Mouse (Mus musculus) thymus, adult 18-20 months (tissue): ENCODE data around the gene Plekha1.

Experiments
- DNase-seq, 2 experiments: peaks; one replicate each; pipeline ENCODE4 v3.0.0; 2022; ENCODE audit warnings: mixed read lengths in 2 of 2

The Plekha1 gene

GRCm38 (mm10) chr7:130865613-130866591 lies at the start of gene Plekha1:
Gene Plekha1, plus strand, starts transcription at chr7:130865756.
- DNase-seq = peak; percentile 97

- DNase-seq = no peak
These were observed 49.3 kb upstream of the Plekha1 start for GRCm38 (mm10) chr7:130816243-130816642.

DNA sequence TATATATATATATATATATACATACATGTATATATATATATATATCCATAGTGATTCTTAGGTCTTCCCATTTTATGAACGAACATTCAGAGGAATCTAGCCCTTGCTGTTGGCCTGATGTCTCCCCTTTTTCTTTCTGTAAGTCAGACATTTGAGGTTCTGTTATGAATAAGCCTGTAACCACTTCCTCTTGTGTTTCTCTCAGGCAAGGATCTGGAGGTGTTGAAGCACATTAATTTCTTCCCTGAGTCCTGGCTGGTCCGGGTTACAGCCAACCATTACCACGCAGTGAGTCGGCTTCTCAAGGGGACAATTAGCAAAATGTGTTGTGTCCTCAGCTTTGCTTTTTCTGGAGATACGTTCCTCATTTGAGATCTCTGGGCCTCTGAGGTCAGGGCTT lies 46.7 kb upstream of the Plekha1 start:
- DNase-seq = no peak

GRCm38 (mm10) chr7:130819624-130820023 lies 45.9 kb upstream of the Plekha1 start:
- DNase-seq = no peak

DNA sequence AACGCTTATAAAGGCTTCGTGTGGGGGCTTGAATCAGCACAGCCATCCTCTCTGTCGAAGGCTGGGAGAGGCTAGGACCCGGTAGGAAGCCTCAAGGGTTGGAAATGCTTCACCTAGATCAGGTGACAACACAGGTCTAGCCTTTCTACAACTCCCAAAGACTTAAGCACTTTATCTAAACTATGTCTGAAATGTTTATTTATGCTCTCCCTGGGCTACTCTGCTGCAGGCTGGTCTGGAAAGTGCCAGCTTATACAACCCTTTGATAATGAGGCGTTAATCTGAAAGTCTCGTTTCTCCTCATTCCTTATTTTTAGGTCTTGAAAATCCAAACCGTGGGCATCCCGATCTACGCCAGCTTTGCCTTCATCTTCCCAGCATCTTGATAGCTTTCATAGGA lies 41.6 kb upstream of the Plekha1 start:
- no peak for DNase-seq

DNA sequence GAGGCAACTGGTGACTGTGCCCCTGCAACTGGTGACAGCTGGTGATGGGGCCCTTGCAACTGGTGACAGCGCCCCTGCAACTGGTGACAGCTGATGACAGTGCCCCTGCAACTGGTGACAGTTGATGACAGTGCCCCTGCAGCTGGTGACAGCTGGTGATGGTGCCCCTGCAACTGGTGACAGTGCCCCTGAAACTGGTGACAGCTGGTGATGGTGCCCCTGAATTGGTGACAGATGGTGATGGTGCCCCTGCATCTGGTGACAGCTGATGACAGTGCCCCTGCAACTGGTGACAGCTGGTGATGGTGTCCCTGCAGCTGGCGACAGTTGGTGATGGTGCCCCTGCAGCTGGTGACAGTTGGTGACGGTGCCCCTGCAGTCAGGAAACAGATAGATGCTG lies 39.2 kb upstream of the Plekha1 start:
- DNase-seq = no peak

GRCm38 (mm10) chr7:130827431-130827830 lies 38.1 kb upstream of the Plekha1 start:
- DNase-seq = no peak

GRCm38 (mm10) chr7:130827844-130828403 lies 37.6 kb upstream of the Plekha1 start:
- no peak for DNase-seq

DNA sequence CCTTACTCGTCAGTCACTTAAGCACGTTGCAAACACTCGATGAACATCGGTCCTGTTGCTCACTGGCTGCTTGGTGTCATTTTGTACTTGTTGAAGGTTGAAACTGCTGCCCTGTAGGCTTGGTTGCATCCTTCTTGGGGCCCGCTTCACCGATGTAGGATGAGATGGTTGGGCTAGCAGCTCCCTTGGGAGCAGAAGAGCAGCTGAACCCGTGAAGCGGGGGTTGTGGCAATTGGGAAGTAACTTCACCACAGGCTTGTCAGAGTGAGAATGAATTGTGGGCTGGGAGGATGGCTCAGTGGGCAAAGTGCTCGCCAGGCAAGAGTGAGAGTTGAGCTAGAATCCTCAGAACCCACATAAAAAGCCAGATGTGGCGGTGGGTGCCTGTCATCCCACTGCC lies 37.1 kb upstream of the Plekha1 start:
- DNase-seq = no peak

DNA sequence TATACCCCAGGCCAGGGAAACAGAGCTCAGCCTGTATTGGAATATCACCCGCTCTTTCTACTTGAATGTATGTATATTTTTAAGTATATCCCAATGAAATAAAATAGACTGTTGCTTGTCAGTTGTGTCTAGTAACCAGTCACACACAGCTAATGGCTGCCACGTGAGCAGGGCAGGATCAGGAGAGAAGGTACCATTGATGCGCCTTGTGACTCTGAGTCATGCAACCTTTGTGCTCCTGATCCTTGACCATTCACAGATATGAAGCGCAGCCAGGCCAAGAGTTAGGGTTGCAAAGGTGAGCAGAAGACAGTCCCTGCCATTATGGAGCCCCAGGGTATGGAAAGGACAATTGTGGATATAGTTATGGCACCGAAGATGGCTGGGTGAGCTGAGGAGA lies 34.0 kb upstream of the Plekha1 start:
- no peak for DNase-seq

- DNase-seq = no peak
These were observed 31.3 kb upstream of the Plekha1 start for GRCm38 (mm10) chr7:130834299-130834698.

- no peak for DNase-seq
These were observed 30.3 kb upstream of the Plekha1 start for GRCm38 (mm10) chr7:130834958-130835861.

GRCm38 (mm10) chr7:130836066-130836465 lies 29.5 kb upstream of the Plekha1 start:
- DNase-seq = no peak

- DNase-seq = no peak
These were observed 27.5 kb upstream of the Plekha1 start for GRCm38 (mm10) chr7:130837941-130838657.

- DNase-seq = no peak
These were observed 26.9 kb upstream of the Plekha1 start for GRCm38 (mm10) chr7:130838658-130839025.

DNA sequence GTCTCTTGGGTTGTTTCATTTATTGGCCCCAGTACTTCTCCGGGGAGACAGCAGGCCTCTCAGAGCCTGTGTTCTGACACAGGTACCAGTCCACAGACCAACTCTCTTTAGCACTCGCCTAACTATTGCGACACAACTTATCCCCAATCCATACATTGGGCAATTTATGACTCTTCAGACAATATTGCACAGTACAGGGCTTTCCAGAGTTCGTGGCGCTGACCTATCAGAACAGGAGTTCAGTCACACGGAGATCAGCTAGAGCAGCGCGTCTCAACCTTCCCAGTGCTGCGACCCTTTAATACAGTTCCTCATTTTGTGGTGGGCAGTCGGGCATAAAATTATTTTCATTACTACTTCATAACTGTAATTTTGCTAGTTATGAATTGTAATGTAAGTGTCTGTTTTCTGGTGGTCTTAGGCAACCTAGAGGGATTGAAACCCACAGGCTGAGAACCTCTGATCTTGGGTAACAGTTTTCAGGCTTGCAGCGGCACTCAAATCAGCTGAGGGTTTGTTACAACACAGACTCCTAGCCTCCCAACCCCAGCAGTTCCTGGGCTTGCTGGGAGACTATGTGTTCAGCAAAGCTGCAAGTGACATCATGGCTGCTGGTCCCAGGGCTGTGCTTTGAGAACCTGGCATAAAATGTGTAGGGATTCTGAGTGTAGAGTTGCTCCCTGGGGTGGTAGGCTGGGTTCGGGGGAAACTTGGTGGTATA lies 26.0 kb upstream of the Plekha1 start:
- DNase-seq = no peak

DNA sequence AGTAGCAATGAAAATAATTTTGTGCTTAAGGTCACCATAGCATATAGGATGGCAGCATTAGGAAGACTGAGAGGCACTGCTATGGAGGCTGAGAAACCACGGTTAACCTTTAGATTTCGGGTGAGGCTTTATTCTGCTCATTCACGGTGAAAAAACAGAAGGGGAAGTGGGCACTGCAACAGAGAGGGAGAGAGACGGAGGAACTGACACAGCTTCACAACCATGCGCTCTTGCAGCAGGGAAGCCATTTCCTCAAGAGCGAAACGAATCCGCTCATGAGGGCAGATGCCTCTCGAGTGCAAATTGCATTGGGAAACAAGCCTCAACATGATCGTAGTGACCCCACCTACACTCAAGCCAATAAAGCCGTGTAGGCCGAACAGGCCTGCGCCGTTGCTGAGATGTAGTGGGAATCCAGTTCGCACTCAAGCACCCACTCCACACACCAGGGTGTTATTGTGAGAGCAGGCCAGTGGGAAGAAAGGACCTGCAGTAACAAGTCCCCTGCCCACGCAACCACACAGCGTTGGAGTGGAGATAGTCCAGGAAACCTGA lies 18.3 kb upstream of the Plekha1 start:
- no peak for DNase-seq

- no peak for DNase-seq
These were observed 10.8 kb upstream of the Plekha1 start for GRCm38 (mm10) chr7:130854684-130855292.

GRCm38 (mm10) chr7:130855681-130856080 lies 9.9 kb upstream of the Plekha1 start:
- no peak for DNase-seq

GRCm38 (mm10) chr7:130857973-130858372 lies 7.6 kb upstream of the Plekha1 start:
- DNase-seq = no peak

DNA sequence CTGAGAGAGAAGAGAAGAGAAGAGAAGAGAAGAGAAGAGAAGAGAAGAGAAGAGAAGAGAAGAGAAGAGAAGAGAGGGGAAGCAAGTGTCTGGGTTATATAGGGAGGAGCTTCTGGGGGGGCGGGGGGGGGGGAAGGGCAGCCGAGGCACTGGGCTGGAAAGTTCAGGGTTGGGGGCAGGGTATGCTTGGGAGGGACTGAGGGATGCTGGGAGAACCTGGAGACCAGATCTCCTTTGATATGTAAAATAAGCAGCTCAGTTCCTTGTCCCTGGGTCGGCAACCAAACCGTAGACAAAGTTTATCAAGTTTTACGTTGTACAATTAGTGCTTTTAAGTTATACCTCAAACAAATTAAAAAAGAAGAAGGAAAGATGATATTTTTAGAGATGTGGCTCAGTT lies 5.6 kb upstream of the Plekha1 start:
- no peak for DNase-seq
